In genomic region chr5:121448450-121448849, GRCm38 (mm10) we compare ENCODE assay signal across 9 mouse cellular contexts. TPM values are rescaled to one million over a fixed set of nuclear protein-coding genes. Genes with fewer than 3 reads are reported as not detected.
A peak's percentile ranks its signal among the peaks of the same experiment; 100 is the strongest.
DNase-seq lines count a peak whose midpoint lies in the region; TF ChIP-seq lines count a peak whose summit lies in the region.
"Had no signal": no experiment of that assay in that cellular context is flagged by ENCODE, and none has a peak within 500 bp of the region (broad histone marks: within the 10 kb centered on the region; RNA-seq: fewer than 3 reads in every experiment).

No protein-coding gene starts in this region.

- TF ChIP-seq CTCF in brain, embryonic 14.5 days (IDR thresholded peaks at IDR 0.05; ENCODE audit: borderline replicate concordance, extremely low read depth, insufficient read depth, insufficient read length): peak; percentile 30; the same call in 1 of the 2 replicates

- peak; percentile 34 to 37 for DNase-seq in kidney, postnatal 4 days
- no peak for DNase-seq in kidney, adult 11 months
- DNase-seq in 416B (ENCODE audit: low read depth): peak; percentile 51
- DNase-seq in CD4-positive helper T cell, adult 2 months (ENCODE audit: low read depth, low spot score): peak; percentile 23
- no peak for DNase-seq in brain, embryonic 14.5 days (ENCODE audit: low read depth)
- DNase-seq in embryo, embryonic 9.5 days (ENCODE audit: extremely low spot score): no peak
- DNase-seq in urinary bladder, adult 2 months (ENCODE audit: low spot score): no peak

- TF ChIP-seq POLR2A in brain, embryonic 14.5 days (IDR thresholded peaks at IDR 0.05; ENCODE audit: borderline replicate concordance, extremely low read depth, insufficient read depth, insufficient read length, poor library complexity, severe bottlenecking): no peak

RNA-seq across cellular contexts. Expression of gene Tmem116, which starts 3.2 kb away (rescaled TPM):
- 1.8 TPM in 2 replicates for polyA plus RNA-seq in brain, embryonic 14.5 days (2012; rRNA removed)
- 1.4 and 2.4 TPM in 2 replicates for polyA plus RNA-seq in urinary bladder, adult 2 months (2012; rRNA removed)

RNA-seq across cellular contexts. Expression of gene Erp29, which starts 3.9 kb away (rescaled TPM):
- 110 and 121 TPM in 2 replicates for polyA plus RNA-seq in brain, embryonic 14.5 days (2012; rRNA removed)
- 96.2 and 97.4 TPM in 2 replicates for polyA plus RNA-seq in urinary bladder, adult 2 months (2012; rRNA removed)

RNA-seq across cellular contexts. Expression of gene Naa25, which starts 50.7 kb away (rescaled TPM):
- polyA plus RNA-seq in brain, embryonic 14.5 days (2012; rRNA removed): 29.7 and 30.1 TPM in 2 replicates
- 15.8 and 17.2 TPM in 2 replicates for polyA plus RNA-seq in urinary bladder, adult 2 months (2012; rRNA removed)

RNA-seq across cellular contexts. Expression of gene Adam1b, which starts 54.8 kb away (rescaled TPM):
- not detected in 2 replicates for polyA plus RNA-seq in brain, embryonic 14.5 days (2012; rRNA removed)
- not detected in 2 replicates for polyA plus RNA-seq in urinary bladder, adult 2 months (2012; rRNA removed)
- polyA plus RNA-seq: large intestine, adult 2 months; macrophage had no signal

Comparison
In these comparisons a context has a peak if more than half of its experiments do, and no peak if none do; other contexts are left out.
1. DNase-seq: peak in kidney, postnatal 4 days (2 of 2), 416B (single experiment) and CD4-positive helper T cell, adult 2 months (single experiment); none in kidney, adult 11 months (single experiment), brain, embryonic 14.5 days (single experiment), embryo, embryonic 9.5 days (single experiment) and urinary bladder, adult 2 months (single experiment).